Mouse (Mus musculus) gastrocnemius, adult 18-20 months (tissue): ENCODE measurements around the gene Rem2. TPM values are rescaled to one million over a fixed set of nuclear protein-coding genes. Genes with fewer than 3 reads are reported as not detected.

Experiments used
- DNase-seq: peaks from one replicate; pipeline ENCODE4 v3.0.0; 2021; ENCODE audit warnings: low spot score
- long read RNA-seq, 2 experiments: library from polyadenylated mRNA; stranded (forward); transcript quantifications; one replicate each; pipeline ENCODE4 v2.0.0; 2021
- total RNA-seq, 2 experiments: library from RNA; stranded (reverse); gene quantifications; 2 replicates each; pipeline ENCODE4 v1.2.3; 2021

The Rem2 gene
- total RNA-seq, result not detected
- long read RNA-seq, experiment 1, result 0 reads
- long read RNA-seq, experiment 2, result 0 reads

- no peak for DNase-seq
Observed at GRCm38 (mm10) chr14:54475941-54476844, at the start of gene Rem2. TSS of gene Rem2 (plus strand) at chr14:54476100.

- DNase-seq, result peak; percentile 92
Observed at GRCm38 (mm10) chr14:54426689-54427398, 49.1 kb upstream of the Rem2 start, which contains the start of gene Mrpl52. TSS of gene Mrpl52 (plus strand) at chr14:54426909.

DNA sequence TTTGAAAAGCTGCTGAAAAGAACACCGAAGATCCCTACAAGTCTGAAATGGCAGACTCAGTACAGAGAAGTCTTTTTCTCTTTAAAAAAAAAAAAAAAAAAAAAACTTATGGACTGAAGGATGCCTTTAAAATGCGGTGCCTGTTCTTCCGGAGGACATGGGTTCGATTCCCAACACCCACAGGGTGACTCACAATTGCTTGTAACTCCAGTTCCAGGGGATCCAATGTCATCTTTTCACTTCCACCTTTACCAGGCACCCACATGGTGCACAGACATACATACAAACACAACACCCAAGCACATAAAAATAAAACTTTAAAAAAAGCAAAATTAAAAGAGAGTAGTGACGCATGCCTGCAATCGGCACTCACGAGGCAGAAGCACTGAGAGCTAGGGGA is 48.2 kb upstream of the Rem2 start:
- no peak for DNase-seq

DNA sequence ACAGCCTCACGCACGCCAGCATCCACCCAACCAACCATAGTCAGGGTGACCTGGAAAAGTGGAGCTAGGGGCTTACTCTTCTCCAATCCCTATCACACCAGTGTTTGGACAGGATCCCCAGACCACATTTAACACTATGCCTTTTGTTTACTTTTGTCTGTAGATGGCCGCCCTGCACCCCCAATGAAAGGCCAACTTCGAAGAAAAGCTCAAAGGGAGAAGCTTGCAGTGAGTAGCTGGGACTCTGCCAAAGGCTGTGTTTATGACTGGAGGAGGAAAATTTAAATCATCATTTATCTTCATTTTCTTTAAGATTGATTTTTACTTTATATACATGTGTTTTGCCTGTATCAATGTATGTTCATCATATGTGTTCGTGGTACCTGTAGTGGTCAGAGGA is 47.5 kb upstream of the Rem2 start:
- no peak for DNase-seq

GRCm38 (mm10) chr14:54429332-54430093 is 46.4 kb upstream of the Rem2 start:
- DNase-seq, result no peak

GRCm38 (mm10) chr14:54430406-54431145 is 45.3 kb upstream of the Rem2 start:
- no peak for DNase-seq

DNA sequence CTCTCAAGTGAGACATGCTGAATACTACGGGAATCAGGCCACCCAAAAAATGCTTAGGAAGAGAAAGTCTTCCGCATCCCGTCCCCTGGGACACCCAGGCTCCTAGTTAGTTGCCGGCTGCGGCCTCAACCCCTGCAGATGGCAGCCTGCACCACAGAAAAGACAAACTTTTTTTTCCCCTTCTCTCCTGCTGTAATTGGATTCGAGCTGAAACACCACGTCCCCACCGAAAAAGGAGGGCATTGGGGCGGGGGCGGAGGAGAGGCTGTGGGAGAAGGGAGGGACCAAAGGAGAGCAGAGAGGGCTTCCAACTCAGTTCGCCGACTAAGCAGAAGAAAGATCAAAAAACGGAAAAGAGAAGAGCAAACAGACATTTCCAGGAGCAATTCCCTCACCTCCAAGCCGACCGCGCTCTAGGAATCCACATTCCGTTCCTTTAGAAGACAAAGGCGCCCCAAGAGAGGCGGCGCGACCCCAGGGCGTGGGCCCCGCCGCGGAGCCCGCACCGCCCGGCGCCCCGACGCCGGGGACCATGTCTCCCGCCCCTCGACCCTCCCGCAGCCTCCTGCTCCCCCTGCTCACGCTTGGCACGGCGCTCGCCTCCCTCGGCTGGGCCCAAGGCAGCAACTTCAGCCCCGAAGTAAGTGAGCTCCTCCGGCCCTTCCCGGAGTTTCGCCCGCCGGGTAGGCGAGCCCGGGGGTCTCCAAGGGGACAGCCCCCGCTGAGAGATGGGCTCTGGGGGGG is 44.4 kb upstream of the Rem2 start, which contains the start of gene Mmp14:
Gene Mmp14, plus strand, starts transcription at position 279 of the 744 bp plus-strand sequence.
- peak; percentile 68 for DNase-seq

- DNase-seq, result no peak
Observed at GRCm38 (mm10) chr14:54432078-54432836, 43.6 kb upstream of the Rem2 start.

- no peak for DNase-seq
Observed at GRCm38 (mm10) chr14:54432837-54433830, 42.8 kb upstream of the Rem2 start.

GRCm38 (mm10) chr14:54433941-54434531 is 41.9 kb upstream of the Rem2 start:
- DNase-seq, result peak; percentile 36

DNA sequence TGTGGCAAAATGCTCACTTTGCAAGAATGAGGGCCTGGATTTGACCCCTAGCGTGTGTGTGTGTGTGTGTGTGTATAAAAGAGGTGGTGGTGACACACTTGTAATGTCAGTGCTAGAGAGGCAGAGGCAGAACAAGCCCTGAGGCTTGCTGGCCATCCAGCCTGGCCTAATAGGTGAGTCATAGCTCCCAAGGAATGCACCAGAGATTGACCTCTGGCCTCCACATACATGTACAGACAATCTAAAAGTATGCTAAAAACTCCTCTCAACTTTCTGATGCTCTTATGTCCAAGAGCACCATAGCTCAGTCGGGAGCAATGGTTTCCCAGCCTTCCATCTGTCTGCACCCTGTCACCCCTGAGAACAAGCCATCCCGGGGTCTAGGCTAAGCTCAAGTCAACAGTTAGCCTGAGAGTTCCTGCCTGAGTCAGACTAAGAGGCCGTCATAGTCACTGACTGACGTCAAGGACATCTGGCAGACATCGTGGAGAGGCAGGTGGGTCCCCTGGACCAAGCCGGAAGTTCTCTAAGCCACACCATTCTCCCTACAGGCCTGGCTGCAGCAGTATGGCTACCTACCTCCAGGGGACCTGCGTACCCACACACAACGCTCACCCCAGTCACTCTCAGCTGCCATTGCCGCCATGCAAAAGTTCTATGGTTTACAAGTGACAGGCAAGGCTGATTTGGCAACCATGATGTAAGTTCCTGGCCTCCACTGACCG is 40.5 kb upstream of the Rem2 start:
- DNase-seq, result no peak

DNA sequence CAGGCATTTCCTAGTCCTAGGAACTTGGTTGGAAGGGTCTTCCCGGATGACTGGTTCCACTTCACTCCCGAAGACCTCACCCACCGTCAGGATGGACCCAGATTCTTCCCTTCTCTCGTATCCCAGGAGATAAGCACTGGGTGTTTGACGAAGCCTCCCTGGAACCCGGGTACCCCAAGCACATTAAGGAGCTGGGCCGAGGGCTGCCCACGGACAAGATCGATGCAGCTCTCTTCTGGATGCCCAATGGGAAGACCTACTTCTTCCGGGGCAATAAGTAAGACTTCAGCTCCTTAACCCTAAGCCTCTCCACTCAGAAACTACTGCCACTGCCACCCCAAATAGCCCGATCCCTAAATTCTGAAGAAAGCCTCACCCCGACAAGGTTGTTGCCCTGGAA is 36.7 kb upstream of the Rem2 start:
- no peak for DNase-seq

DNA sequence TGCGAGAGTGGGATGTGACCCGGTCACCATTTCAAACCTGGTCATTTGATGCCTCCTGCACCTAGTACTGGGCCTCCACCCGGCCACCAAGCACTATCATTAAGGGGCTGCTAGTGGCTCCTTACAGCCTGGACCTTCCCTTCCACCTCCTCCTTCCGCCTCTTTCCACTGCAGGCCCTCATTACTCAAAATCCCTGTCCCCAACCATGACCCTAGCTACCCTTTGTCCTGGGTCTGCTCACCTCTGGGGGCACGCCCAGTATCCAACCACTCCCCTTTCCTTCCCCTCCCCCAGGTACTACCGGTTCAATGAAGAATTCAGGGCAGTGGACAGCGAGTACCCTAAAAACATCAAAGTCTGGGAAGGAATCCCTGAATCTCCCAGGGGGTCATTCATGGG is 36.3 kb upstream of the Rem2 start:
- DNase-seq, result no peak

GRCm38 (mm10) chr14:54440538-54440937 is 35.4 kb upstream of the Rem2 start:
- DNase-seq, result no peak

DNA sequence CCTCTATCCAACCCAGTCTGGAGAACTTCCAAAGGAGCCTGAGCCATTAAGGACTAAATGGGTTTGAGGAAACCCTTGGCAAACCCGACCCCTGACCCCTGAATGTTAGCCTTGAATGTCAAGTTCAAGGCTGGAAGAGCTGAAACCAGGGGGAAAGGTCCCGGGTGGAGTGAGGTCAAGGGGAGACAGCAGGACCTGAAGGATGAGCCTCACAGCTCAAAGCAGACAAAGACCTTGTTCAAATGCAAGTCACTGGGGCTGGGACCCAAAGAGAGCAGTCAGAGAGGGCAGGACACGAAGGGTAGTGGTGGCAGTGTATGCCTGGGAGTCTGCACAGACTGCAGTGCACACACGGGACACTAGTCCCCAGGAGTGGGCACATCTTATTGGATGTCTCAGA is 34.5 kb upstream of the Rem2 start:
- DNase-seq, result no peak

DNA sequence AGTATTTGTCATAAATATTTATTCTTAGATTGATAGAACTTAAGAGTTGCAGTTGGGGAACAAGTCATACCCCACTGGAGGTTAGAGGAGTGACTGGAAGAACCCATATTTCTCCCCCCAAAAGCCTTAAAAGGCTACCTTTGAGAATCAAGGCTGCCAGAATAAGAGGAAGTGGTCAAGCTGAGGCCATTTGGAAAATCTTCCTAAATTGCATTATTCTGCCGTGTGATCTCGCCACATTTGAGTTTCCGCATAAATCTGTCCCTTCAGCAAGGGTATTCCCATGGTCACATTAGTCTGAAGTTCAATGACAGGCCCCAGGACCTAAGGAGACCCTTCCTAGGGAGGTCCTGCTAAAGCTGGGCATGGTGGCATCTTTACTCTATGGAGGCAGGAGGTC is 33.4 kb upstream of the Rem2 start:
- no peak for DNase-seq

- peak; percentile 58 for DNase-seq
Observed at GRCm38 (mm10) chr14:54443196-54443595, 32.7 kb upstream of the Rem2 start.
